Mouse (Mus musculus) cerebellum, adult 11 months (tissue): Measurements from ENCODE around the gene Tbce.
A peak's percentile ranks its signal among the peaks of the same experiment; 100 is the strongest.
"Not testable (repeated sequence)": the region's sequence is repeated elsewhere in the genome, so short reads cannot be mapped to it uniquely, and the experiment has no call there.

ENCODE experiments used
- DNase-seq: peaks from one replicate; pipeline ENCODE4 v3.0.0; 2022

Tbce gene

DNA sequence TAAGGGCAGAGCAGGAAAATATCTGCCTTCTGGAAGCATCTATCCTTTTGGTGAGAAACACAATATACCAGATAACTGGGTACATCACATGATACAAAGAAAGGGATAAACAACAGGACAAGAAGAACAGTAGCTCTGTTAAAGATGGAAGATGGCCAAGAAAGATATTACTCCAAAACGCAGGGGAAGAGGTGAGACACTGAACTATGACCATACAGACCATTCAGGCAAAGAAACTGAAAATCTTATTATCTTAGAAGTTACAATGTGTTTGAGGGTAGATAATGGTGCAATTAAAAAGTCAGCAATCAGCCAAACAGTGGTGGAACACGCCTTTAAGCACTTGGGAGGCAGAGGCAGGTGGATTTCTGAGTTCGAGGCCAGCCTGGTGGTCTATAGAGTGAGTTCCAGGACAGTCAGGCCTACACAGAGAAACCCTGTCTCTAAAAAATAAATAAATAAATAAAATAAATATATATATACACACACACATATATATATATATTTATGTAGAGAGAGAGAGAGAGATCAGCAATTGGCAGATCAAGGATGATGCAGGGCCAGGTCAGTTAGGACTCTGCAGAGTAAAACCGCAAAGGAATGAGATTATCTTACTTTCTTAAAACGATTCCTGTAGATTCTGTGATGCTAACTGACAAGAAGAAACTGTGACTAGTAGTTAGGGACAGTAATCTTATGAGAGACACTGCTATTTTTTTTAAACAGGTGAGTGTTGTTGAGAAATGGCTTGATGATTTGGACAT is 5.9 kb downstream of the Tbce start:
- DNase-seq: no peak

DNA sequence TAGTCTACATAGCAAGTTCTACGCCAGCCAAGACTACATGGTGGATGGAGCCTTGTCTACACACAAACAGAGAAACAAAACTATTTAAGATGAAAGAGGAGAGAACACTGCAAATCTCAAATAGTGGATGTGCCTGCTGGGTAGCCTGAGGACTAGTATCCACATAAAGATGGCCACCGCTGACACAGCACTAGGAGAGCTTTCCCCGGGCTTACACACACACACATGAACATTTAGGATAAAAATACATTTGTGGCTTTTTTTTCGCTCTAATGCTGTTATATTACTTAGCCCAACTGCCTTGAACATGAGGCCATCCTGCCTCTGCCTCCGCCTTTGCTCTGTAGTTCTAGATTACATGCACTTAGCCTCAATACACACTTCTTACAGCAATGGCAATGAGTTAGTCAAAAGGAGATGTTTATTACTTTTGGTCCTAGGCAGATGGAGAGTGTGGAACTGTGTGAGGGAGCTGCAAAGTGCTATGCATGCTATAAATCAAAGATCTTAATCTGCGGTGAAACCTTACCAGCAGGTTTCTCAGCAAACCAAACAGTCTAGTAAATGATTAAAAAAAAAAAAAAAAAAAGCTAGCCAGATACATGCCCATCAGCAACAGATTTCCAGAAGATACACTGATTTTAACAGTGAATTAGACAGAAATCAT is 13.2 kb downstream of the Tbce start:
- no peak for DNase-seq

DNA sequence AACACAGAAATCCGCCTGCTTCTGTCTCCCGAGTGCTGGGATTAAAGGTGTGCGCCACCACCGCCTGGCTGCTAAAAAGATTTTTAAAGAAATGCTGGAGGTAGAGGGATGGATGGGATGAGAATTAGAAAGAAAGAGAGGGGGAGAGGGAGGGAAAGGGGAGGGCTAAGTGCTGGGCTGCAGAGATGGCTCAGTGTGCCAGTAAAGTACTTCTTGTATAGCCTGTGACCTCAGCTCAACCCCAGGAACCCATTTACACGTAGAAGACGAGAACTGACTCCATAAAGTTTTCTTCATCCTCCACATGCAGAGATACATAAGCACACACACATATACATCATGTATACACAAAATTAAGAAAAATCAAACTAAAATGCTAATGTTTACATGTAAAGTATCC is 13.9 kb downstream of the Tbce start:
- no peak for DNase-seq

DNA sequence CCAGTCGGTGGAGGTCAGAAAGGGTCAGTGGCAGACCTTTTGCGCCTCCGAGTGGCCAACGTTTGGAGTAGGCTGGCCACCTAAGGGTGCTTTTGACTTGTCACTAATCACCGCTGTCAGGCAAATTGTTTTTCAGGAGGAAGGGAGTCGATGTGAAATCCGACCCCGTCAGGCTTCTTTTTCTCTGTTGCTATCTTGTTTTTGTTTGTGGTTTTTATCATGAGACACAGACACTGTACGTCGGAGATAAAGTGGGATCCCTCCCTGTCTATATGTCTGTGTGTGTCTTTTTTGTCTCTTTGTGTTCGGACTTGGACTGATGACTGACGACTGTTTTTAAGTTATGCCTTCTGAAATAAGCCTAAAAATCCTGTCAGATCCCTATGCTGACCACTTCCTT is 18.0 kb downstream of the Tbce start:
- not testable (repeated sequence) for DNase-seq

DNA sequence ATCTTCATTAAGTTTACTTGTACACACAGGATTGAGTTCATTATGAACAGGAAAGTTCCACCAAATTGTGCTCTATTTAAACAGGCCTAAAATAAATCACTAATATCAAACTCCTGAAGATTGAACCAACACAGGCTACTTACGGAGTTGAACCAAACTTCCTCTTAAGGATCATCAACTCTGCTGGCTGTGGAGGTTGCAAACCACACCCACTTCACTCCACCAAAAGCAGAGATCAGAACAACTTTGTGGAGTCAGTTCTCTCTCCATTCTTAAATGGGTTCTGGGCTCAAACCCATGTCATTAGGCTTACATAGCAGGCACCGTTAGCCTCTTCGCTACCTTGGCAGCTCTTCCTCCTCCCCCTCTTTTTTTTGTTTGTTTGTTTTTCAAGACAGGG is 20.6 kb downstream of the Tbce start:
- no peak for DNase-seq

DNA sequence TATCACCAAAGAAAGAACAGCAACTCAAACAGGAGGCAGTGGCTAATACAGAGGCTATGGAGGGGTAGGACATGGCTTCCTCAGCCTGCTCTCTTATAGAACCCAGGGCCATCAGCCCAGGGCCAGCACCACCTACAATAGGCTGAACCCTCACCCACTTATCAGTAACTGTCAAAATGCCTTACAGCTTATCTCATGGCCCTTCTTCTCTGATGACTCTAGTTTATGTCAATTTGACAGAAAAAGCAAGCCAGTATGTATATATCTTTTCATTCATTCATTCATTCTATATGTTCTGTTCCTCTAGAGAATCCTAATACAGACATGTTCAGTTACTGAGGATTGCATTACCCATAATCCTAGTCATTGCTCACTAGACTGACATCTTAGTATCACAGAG is 21.2 kb downstream of the Tbce start:
- no peak for DNase-seq

DNA sequence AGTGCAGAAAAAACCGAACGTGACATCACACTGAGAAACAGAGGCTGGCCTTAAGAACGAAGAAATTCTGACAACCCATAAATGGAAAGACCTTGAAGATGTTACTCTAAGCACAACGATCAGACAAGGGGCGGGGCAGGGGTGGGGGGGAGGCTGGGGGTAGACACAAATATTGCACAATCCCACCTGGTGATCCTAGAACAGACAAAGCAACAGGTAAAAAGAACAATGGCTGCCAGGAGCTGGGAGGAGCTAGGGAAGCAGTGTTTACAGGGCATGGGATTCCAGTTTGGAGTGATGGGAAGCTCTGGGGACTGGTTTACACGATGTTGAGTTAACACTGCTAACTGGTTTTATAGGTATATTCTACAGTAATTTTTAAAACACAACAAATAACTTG is 23.8 kb downstream of the Tbce start:
- DNase-seq: no peak

DNA sequence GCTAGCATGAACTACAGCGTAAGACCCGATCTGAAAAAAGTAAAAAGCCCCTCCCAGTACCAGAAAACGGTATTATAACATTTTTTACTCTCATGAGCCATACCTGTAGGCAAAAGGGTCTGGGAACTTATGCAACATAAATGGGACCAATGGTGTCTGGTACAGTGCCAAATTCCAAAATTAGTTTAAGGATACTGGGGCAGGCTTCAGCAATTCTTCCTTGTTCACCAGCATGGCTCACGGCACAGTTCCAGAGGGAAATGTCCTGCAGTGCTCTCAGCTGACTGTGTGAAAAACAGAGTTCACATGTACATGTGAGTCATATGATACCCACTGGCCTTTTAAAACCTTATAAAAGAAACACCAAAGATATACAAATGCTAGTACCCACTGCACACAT is 24.9 kb downstream of the Tbce start:
- DNase-seq: no peak

DNA sequence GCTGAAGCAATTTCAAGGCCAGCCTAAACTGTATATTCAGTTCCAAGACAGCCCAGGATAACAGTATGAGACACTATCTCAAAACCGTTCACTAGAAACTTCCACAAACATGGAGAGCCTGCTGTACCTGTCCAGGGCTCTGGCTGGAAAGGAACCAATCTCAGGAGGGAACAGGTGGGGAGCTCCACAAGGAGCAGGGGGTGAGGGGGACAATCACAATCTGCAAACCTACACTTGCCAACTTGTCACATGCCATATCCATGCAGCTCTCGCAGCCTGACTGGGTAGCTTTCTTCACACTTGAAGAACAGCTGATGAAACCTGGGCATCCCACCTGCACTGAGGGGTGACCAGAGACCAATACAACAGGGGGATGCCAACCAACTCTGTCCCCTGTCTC is 25.4 kb downstream of the Tbce start:
- DNase-seq: peak; percentile 24

DNA sequence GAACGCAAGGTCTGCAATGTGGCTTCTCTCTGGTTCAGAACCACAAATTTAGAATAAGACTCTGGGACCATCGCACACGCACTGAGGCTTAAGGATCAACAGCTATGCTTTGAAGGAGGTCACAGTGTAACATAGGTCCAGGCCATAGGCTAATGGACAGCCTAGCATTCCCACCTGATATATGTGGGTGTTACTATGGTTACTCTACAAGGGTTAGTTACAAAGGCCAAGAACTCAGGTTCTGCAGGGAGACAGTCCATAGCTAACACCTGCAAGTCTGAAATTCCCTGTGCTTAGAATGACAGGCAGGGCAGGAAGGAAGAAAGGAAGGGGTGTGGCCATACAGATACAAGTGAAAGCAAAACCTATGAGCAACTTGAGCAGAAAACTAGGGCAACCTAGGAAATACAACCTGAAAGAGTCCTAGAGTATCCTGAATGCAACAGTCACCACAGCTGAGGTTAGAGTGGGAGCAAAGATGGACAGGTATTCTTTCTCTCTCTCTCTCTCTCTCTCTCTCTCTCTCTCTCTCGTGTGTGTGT is 27.9 kb downstream of the Tbce start:
- no peak for DNase-seq

DNA sequence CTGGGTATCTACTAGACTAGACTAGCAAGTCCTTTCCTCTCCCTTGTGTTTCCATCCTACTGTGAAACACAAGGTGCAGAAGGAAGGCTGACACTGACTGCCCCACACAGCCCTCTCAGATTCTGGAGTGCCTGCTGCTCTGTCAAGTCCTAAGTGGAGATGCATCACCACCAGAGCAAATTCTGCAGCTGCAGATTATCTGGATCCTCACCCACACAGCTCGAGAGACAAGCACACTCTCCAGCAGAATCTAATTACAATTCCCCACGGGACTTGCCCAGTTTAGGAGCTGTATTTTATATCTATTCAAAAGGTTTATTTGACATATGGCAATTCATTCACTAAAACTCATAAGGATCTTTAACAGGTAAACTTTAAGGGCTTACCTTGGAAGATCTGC is 33.4 kb downstream of the Tbce start:
- no peak for DNase-seq

DNA sequence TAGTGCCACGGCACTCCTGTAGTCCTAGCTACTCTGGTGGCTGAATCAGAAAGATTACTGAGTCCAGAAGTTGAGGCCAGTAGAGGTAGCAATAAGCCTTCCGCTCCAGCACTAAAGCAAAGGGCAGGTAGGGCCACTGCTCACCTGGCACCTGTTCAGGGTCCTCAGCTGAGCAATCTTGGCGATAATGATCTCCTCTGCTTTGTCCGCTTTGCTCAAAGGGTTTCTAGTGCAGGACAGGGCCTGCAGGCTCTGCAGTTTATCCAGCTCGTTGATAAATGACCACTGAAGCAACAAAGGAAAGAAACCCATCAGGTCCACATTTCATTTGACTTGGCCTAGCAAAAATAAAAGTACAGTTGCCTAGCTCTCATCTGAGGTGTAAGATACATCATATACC is 34.4 kb downstream of the Tbce start:
- DNase-seq: no peak

DNA sequence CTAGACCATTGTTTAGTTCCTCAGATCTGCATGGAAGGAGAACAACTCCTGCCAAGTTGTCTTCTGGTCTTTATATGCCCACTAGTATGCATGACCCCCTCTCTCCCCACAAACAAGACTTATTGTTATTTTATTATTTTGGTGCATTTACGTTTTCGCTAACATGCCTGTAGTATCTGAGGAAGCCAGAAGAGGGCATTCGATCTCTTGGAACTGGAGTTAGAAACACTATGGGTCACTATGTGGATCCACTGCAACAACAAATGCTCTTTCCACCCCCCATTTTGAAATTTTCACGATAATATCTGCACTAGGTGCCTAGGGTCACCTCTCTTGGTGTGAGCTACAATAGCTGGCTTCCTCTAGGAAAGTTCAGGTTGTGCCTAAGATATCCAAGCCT is 35.4 kb downstream of the Tbce start:
- no peak for DNase-seq

DNA sequence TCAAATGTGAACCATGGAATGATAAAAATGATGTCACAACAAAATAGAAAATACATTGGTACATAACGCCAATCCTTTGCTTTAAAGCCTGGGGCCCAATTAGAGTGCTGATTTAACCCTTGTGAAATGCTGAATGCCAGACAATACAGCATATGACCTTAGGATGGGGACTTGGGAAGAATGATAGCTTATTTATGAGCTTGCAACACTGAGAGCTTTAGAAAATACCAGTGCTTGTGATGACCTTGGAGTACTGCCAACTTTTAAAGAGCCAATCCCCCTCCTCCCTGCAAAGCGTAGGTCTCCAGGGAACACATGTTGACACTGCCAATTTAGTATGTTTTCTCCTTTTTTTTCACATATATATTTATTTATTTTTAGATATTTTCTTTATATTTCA is 36.7 kb downstream of the Tbce start:
- DNase-seq: no peak

DNA sequence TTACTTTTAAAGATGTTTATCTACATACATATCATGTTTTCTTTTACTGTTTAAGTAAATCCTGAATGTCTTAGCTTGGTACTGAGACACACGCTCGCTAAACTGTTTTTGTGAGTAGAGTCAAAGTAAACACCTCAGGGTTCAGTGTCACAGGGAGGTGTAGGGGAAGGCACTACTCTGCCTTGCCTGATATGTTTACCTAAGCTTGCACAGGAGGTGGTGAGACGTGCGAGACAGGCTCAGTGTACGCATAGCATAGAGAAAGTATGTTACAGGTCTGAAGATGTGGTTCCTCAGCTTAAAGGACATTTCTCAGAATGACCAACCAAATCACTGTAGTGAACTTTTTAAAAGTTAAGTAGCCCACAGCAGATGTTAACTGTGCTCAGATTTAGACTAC is 42.0 kb downstream of the Tbce start:
- DNase-seq: no peak

DNA sequence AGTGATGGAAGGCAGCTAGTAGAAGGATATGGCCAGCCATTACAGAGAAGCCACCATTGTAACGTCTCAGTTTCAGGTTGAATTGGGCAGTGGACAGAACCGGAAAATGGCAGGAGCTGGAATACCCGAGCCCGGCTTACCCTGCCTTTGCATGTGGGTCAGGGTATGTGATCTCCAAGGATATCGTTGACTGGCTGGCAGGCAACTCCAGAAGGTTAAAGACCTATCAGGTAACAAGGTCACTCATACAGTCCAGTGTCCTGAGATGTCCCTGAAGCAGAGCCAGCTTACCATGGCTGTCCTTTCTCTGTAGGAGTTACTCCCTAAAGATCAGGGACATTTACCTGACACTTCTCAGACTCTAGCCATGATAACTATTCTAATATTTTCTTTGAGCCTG is 44.4 kb downstream of the Tbce start:
- DNase-seq: no peak

DNA sequence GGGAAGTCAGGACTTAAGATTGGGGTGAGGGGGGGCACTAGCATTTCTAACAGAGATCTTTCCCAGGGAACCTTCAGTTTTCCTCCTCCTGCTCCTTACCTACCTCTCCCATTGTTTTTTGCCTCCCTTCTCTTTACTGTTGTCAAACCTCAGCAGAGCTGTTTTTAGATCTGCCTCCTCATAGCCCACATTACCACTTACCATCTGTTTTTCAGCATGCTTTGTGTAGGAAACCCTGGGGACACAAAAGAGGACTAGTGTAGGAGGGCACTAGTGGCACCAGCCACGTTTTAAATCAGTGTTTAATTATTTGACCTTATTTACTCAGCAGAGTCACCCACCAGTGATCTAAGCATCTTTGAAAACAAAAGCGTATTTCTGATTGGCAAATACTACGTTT is 46.4 kb downstream of the Tbce start:
- DNase-seq: no peak

DNA sequence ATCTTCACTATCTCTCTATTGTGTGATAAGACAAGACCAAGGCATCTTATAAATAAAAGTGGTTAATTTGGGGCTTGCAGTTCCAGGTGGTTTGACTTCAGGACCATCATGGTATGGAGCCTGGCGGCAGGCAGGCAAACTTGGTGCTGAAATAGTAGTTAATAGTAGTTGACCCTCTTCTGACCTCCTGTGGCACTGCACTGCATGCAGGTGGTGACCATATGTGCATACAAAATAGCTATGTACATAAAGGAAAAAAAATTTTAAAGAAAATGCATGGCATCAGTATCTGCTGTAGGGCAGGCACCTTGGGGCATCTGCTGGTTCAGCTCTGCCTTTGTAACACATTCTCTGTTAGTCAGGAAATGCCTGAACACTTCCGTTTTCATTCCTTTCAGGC is 49.0 kb downstream of the Tbce start:
- DNase-seq: no peak

DNA sequence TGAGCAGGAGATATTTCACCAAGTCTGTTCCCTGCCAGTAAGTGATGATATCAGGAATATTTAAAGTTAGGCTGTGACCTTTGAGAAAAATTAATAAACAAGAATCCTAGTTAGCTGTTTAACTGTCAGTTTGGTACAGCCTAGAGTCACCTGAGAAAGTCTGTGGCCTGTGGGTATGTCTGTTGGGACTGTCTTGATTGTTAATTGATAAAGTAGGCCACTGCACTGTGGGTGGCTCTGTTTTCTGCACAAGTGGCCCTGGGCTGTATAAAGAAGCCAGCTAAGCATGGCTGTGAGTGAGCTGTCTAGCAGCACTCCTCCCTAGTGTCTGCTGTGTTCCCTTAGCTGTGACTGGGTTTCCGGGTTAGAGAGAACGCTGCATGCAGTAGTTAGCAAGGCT is 50.3 kb downstream of the Tbce start:
- no peak for DNase-seq

DNA sequence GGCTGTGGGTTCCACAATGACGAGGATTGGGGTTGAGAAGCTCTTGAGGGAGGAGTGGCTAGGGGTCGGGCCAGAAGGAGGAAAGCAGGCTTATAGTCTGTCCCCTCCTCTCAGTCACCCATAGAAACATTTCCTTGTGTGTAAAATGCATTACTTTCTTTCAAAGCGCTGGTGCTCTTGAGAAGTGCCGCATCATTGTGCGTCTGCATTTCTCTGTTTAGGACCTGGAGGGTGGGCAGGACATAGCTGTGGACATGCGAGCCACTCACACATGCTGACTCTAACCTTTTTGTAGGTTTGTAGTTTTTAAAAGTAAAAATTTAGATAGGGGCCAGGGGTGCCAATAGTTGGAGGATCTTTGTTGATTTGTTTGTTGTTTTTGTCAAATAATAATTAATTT is 55.9 kb downstream of the Tbce start:
- no peak for DNase-seq

DNA sequence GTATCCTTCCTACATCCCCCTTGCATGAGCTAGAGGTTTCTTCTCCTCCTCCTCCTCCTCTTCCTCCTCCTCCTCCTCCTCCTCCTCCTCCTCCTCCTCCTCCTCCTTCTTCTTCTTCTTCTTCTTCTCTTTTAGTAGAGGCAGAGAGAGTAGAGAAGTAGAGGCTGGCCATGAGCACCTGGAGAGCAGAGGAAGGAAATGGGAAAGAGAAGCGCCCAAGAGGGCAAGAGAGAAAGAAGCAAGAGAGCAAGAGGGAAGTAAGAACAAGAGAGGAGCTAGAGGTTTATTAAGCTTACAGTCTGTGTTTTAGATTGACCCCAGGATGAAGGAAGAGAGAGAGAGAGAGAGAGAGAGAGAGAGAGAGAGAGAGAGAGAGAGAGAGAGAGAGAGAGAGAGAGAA is 57.6 kb downstream of the Tbce start:
- not testable (repeated sequence) for DNase-seq

DNA sequence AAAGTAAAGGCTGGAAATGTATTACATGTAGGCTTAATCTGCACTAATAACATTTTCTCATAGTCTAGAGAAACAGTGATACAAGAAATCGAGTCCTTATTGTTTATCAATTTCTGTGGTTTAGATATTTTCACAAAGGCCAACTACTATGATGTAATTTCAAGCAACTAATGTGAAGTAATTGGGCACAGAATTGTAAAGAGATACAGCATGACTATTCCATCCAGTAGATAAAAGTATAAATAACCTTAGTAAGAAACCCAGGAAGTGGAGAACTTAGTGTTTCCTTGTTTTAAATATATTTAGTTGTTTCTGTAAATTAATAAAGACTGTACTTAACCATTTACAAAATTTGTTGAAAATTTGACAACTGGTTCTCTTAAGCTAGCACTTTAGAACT is 69.6 kb downstream of the Tbce start:
- DNase-seq: no peak

DNA sequence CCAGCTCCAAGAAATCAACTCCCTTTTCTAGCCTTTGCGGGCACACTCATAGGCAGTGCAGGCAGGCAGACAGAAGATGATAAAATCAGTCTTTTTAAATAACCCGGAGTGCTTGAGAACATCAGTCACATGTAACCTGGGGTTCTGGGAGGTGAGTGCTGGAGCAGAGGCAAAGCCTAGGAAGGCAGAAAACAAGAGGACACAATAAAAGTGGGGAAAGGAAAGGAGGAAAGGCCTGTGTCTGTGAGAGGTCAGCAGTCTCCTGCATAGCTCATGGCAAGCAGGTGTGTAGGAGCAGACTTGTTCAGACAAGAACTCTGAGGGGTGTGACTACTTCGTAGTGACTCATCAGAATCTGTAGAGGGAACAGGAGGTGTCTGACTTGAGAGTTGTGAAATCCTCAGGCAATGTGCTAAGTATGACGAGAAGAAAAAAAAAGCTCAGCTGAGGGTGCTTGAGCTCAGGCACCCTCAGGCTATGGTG is 70.8 kb downstream of the Tbce start:
- DNase-seq: no peak

DNA sequence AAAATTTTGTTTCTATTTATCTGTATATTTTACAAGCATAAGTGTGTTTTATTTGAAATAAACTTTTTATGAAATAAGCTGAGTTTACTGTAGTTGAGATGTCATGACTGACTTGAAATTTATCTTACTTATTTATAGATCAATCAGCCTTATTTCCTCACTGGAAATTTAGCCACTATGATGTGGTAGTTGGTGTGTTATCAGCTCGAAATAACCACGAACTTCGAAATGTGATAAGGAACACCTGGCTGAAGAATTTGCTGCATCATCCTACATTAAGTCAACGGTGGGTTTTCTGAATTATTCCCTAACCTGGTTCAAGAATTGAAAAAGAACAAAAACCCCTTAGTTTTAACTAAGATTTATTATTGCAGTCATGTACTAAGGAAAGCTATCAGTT is 73.3 kb downstream of the Tbce start:
- no peak for DNase-seq
